Mouse (Mus musculus): ENCODE data around the gene B4galnt2. TPM values are rescaled to one million over a fixed set of nuclear protein-coding genes. Genes with fewer than 3 reads are reported as not detected.

Gene B4galnt2
- total and polyA plus RNA-seq, 3 experiments, result 0.15 to 4.5 TPM; not detected in 1

DNA sequence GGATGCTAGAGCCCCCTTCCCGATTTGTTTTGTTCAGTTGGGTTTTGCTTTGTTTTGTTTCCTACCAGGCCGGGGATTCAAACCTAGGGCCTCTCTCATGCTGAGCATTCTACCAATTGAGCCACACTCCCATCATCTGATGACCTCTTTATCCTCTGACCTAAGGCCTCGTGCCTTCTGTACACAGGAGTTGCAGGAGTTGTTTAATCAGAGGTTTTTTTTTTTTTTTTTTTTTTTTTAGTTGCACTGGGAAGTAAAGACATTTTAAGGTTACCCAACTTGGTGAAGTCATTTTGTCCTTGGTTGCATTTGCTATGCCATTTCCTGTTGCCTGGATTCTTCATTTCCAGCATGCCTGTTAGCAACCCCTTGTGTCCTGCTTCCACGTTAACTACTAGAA lies 45.2 kb downstream of the B4galnt2 start:
- no peak overlapping the region for H3K4me3 ChIP-seq (ENCODE audit: control insufficient read depth in 1 of 2, insufficient read depth in 1 of 2, low read depth in 2 of 2, low read length in 2 of 2)
- no peaks in the 10 kb centered on the region for H3K27me3 ChIP-seq (ENCODE audit: control insufficient read depth in 1 of 2, insufficient read depth in 2 of 2, low read length in 2 of 2)
- no peak overlapping the region for H3K27ac ChIP-seq (ENCODE audit: control insufficient read depth, low read depth, low read length)
- H3K4me1 ChIP-seq (ENCODE audit: control insufficient read depth in 1 of 2, insufficient read depth in 2 of 2, low read length in 2 of 2), result peaks cover 0 to 3% of the 10 kb centered on the region in 2 experiments; a peak in 3 of 4 replicates
- TF ChIP-seq POLR2AphosphoS2 (IDR thresholded peaks at IDR 0.05; ENCODE audit: low read length), result peak; percentile 32; the same call in 1 of the 2 replicates
- no peak for TF ChIP-seq ETS1 (IDR thresholded peaks at IDR 0.05; ENCODE audit: low read depth, low read length)
- peak; percentile 67 for TF ChIP-seq ZNF384 (IDR thresholded peaks at IDR 0.05; ENCODE audit: low read depth, low read length)
- TF ChIP-seq CHD2 (IDR thresholded peaks at IDR 0.05; ENCODE audit: low read length), result no peak
- DNase-seq (ENCODE audit: low read depth, low spot score), result no peak
- 0 out of 4 replicates have a peak, but pooled peaks cover 0 to 3% of the 10 kb centered on the region in 2 experiments for H3K36me3 ChIP-seq (ENCODE audit: control insufficient read depth in 1 of 2, insufficient read depth in 2 of 2, low read length in 2 of 2)
- no peaks in the 10 kb centered on the region for H3K79me2 ChIP-seq (ENCODE audit: control insufficient read depth, insufficient read depth, low read length, poor library complexity)
- H3K9ac ChIP-seq (ENCODE audit: control insufficient read depth, low read depth, low read length, poor library complexity, severe bottlenecking), result no peak overlapping the region
- no peaks in the 10 kb centered on the region for H3K9me3 ChIP-seq (replicated peaks; ENCODE audit: insufficient read depth, low read length)

DNA sequence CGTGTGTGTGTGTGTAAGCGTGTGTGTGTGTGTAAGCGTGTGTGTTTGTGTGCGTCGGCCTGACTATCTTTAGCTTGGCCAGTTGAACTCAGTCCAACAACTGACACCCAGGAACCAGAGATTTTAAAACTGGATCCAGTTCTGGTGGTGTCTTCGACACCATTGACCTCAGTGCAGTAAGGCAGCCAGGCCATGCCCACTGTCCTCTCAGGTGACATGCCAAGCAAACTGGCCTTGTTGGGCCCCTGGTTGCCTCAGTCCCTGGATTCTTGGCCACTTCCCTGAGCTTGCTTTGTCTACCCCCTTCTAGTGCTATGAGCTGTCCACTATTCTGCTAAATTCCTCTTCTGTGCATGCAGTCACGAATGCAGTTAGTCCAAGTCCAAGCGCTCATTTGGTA lies 53.3 kb downstream of the B4galnt2 start:
- Histone ChIP-seq H3K9ac (ENCODE audit: control insufficient read depth, low read depth, low read length, poor library complexity, severe bottlenecking) (no peak overlapping the region), H3K36me3 (ENCODE audit: control insufficient read depth in 1 of 2, insufficient read depth in 2 of 2, low read length in 2 of 2) (peaks cover 2 to 30% of the 10 kb centered on the region in 2 experiments), H3K4me3 (ENCODE audit: control insufficient read depth in 1 of 2, insufficient read depth in 1 of 2, low read depth in 2 of 2, low read length in 2 of 2) (no peak overlapping the region), H3K9me3 (replicated peaks; ENCODE audit: insufficient read depth, low read length) (no peaks in the 10 kb centered on the region), H3K27ac (ENCODE audit: control insufficient read depth, low read depth, low read length) (peak overlapping the region; percentile 17; the same call in 1 of the 2 replicates), H3K79me2 (ENCODE audit: control insufficient read depth, insufficient read depth, low read length, poor library complexity) (peaks cover 8% of the 10 kb centered on the region), H3K27me3 (ENCODE audit: control insufficient read depth in 1 of 2, insufficient read depth in 2 of 2, low read length in 2 of 2) (no peaks in the 10 kb centered on the region), H3K4me1 (ENCODE audit: control insufficient read depth in 1 of 2, insufficient read depth in 2 of 2, low read length in 2 of 2) (peaks cover 8 to 19% of the 10 kb centered on the region in 2 experiments)
- no peak for DNase-seq (ENCODE audit: low read depth, low spot score)
- TF ChIP-seq MAZ (IDR thresholded peaks at IDR 0.05; ENCODE audit: low read depth, low read length) (no peak), ZMIZ1 (IDR thresholded peaks at IDR 0.05; ENCODE audit: low read depth, low read length) (no peak), E2F4 (IDR thresholded peaks at IDR 0.05; ENCODE audit: borderline replicate concordance, low read depth, low read length) (no peak), NRF1 (IDR thresholded peaks at IDR 0.05; ENCODE audit: insufficient read depth, low read depth, low read length, poor library complexity, severe bottlenecking) (no peak), MYB (IDR thresholded peaks at IDR 0.05; ENCODE audit: low read depth, low read length) (0 out of 2 replicates have a peak, but pooled peaks have one; percentile 31), UBTF (IDR thresholded peaks at IDR 0.05; ENCODE audit: borderline replicate concordance, insufficient read depth, low read depth, low read length) (no peak)

DNA sequence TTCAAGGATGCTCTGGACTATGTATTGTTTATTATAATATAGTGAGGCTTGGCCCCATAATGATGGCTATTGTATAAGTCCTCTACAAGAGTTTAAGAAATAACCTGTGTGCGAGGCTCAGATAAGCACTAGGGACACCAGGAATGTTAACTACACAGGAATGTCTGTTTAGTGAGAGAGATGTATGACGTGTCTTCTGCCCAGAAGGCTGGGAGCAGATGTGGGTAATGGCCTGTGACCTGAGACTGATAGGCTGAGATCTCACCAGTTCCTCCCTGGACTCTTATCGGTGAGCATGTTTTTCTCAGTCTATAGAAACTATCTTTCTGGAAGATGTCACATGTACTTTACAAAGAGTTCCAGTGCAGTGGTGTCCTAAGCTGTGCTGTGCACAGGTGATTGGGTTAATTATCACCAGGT lies 54.6 kb downstream of the B4galnt2 start:
- H3K9ac ChIP-seq (ENCODE audit: control insufficient read depth, low read depth, low read length, poor library complexity, severe bottlenecking), result peak overlapping the region; percentile 79
- peaks cover 8 to 19% of the 10 kb centered on the region in 2 experiments for H3K4me1 ChIP-seq (ENCODE audit: control insufficient read depth in 1 of 2, insufficient read depth in 2 of 2, low read length in 2 of 2)
- H3K79me2 ChIP-seq (ENCODE audit: control insufficient read depth, insufficient read depth, low read length, poor library complexity), result peaks cover 8% of the 10 kb centered on the region
- DNase-seq (ENCODE audit: low read depth, low spot score), result peak; percentile 83
- peak overlapping the region; percentile 86 for H3K27ac ChIP-seq (ENCODE audit: control insufficient read depth, low read depth, low read length)
- no peaks in the 10 kb centered on the region for H3K27me3 ChIP-seq (ENCODE audit: control insufficient read depth in 1 of 2, insufficient read depth in 2 of 2, low read length in 2 of 2)
- H3K9me3 ChIP-seq (replicated peaks; ENCODE audit: insufficient read depth, low read length), result no peaks in the 10 kb centered on the region
- H3K36me3 ChIP-seq (ENCODE audit: control insufficient read depth in 1 of 2, insufficient read depth in 2 of 2, low read length in 2 of 2), result peaks cover 2 to 30% of the 10 kb centered on the region in 2 experiments
- peak overlapping the region; percentile 48 to 70 for H3K4me3 ChIP-seq (ENCODE audit: control insufficient read depth in 1 of 2, insufficient read depth in 1 of 2, low read depth in 2 of 2, low read length in 2 of 2)
- TF ChIP-seq MYB (IDR thresholded peaks at IDR 0.05; ENCODE audit: low read depth, low read length), result no peak
- TF ChIP-seq MXI1 (IDR thresholded peaks at IDR 0.05; ENCODE audit: low read depth, low read length), result peak; percentile 93
- TF ChIP-seq MEF2A (IDR thresholded peaks at IDR 0.05; ENCODE audit: extremely low read depth, insufficient replicate concordance, low read depth, low read length, poor library complexity, severe bottlenecking), result no peak
- TF ChIP-seq MAFK (IDR thresholded peaks at IDR 0.05; ENCODE audit: borderline replicate concordance, low read depth, low read length), result no peak
- TF ChIP-seq JUND (IDR thresholded peaks at IDR 0.05; ENCODE audit: low read depth, low read length), result peak; percentile 13; the same call in 1 of the 2 replicates
- TF ChIP-seq SMC3 (IDR thresholded peaks at IDR 0.05; ENCODE audit: low read depth, low read length), result no peak
- no peak for TF ChIP-seq ZC3H11A (IDR thresholded peaks at IDR 0.05; ENCODE audit: low read depth, low read length)
- TF ChIP-seq MAX (IDR thresholded peaks at IDR 0.05; ENCODE audit: low read length), result peak; percentile 87
- TF ChIP-seq ETS1 (IDR thresholded peaks at IDR 0.05; ENCODE audit: low read depth, low read length), result peak; percentile 82
- peak; percentile 58 to 78 for TF ChIP-seq EP300 (IDR thresholded peaks at IDR 0.05; ENCODE audit: low read depth in 1 of 2, low read length in 2 of 2)
- TF ChIP-seq ZMIZ1 (IDR thresholded peaks at IDR 0.05; ENCODE audit: low read depth, low read length), result no peak
- no peak for TF ChIP-seq USF2 (IDR thresholded peaks at IDR 0.05; ENCODE audit: borderline replicate concordance in 1 of 2, insufficient read depth in 1 of 2, low read depth in 1 of 2, low read length in 2 of 2)
- TF ChIP-seq GABPA (IDR thresholded peaks at IDR 0.05; ENCODE audit: low read depth, low read length), result no peak
- TF ChIP-seq POLR2AphosphoS2 (IDR thresholded peaks at IDR 0.05; ENCODE audit: low read length), result peak; percentile 47; the same call in 1 of the 2 replicates
- TF ChIP-seq ZKSCAN1 (IDR thresholded peaks at IDR 0.05; ENCODE audit: low read depth, low read length), result no peak
- no peak for TF ChIP-seq E2F4 (IDR thresholded peaks at IDR 0.05; ENCODE audit: borderline replicate concordance, low read depth, low read length)
- peak; percentile 55; the same call in 1 of the 2 replicates for TF ChIP-seq USF1 (IDR thresholded peaks at IDR 0.05; ENCODE audit: low read depth, low read length)
- no peak for TF ChIP-seq RAD21 (IDR thresholded peaks at IDR 0.05; ENCODE audit: low read depth, low read length)
- no peak for TF ChIP-seq ZNF384 (IDR thresholded peaks at IDR 0.05; ENCODE audit: low read depth, low read length)

Data from MEL (cell line).